Mouse (Mus musculus): ENCODE measurements around the gene Ankrd35.
"Not testable (repeated sequence)": the region's sequence is repeated elsewhere in the genome, so short reads cannot be mapped to it uniquely, and the experiment has no call there.

Gene Ankrd35

DNA sequence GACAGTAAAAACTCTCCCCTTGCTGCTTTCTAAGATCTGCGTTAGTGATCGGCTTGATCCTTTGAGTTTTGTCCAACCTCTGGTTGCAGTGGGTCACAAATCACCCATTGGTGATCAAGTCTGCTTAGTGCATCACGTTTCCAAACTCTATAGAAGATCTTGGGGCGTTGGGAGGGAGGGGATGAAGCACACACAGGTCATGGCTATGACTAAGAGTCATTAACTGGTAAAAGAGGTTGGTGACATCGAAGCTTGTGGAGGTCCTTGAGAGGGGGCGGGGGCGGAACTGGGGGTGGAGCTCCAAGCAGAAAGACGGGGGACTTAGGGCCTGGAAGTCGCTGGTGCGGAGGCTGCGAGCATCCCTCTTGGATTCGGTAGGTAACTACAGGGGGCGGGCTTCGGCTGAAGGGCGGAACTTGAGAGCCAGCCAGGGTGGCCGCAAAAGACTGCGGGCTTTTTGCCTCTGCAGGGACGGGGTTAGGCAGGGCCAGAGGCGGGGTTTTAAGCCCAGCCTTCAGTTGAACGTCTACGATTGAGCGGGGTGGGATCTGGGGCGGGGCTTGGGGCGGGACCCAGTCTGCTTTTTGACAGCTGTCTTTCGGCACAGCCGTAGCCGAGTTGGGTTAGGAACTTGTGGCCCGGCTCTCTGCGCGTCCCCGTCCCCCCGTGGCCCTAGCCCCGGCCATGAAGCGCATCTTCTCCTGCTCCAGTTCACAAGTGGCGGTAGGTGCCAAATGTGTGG, at the start of gene Ankrd35:
TSS of gene Ankrd35 (plus strand) at position 405 of the 742 bp plus-strand sequence.
- DNase-seq = peak; percentile 92

DNA sequence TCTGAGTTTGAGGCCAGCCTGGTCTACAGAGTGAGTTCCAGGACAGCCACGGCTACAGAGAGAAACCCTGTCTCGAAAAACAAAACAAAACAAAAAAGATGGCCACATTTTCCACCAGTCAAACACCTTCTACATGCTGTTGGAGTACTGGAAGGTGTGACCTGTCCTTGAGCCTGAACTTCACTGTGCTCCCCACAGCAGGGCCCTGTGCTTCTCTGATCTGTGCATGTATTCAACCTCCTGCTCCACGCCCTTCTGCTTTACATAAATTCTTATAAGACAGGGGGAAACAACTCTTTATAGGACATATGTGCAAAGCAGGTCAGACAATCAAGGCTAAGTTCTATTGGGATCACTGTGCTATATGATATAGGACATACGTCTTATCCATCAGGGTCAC, 46.7 kb upstream of the Ankrd35 start:
- no peak for DNase-seq

- peak; percentile 100 for DNase-seq
Measured at GRCm38 (mm10) chr3:96629729-96630600, 40.0 kb upstream of the Ankrd35 start, which contains the start of gene Rbm8a. Rbm8a (plus strand) TSS chr3:96629933.

DNA sequence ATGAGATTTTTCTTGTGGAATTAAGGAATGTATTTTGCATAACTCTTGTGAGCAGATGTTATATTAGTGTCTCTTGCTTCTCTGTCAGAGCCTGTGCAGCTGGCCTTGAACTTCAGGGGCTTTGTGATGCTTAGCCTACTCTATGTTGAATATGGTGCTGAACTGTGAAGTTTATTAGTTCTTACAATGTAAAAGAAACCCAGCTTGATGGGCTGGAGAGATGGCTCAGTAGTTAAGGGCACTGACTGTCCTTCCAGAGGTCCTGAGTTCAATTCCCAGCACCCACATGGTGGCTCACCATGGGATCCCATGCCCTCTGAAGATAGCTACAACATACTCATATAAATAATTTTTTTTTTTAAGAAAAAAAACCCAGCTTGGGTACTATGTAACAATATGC, 37.9 kb upstream of the Ankrd35 start:
- DNase-seq = no peak

DNA sequence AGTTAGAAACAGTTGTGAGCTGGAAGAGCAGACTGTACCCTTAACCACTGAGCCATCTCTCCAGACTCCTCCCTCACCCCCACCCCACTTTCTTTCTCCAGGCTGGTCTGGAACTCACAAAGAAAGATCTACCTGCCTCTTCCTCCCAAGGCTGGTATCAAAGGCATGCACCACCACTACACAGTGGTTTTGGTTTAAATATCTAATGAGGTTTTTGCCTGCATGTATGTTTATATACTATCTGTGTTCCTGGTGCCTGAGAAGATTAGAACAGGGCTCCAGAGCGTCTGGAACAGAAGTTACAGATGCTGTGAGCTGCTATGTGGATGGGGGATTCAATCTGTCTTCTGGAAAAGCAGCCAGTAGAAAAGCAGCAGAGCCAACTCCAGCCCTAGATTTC, 35.9 kb upstream of the Ankrd35 start:
- DNase-seq = no peak

- peak; percentile 89 for DNase-seq
Measured at GRCm38 (mm10) chr3:96634928-96635879, 34.7 kb upstream of the Ankrd35 start, which contains the start of the genes Pex11b and Gm42957. Pex11b (plus strand) TSS chr3:96635376. Gm42957 (plus strand) TSS chr3:96635474.

DNA sequence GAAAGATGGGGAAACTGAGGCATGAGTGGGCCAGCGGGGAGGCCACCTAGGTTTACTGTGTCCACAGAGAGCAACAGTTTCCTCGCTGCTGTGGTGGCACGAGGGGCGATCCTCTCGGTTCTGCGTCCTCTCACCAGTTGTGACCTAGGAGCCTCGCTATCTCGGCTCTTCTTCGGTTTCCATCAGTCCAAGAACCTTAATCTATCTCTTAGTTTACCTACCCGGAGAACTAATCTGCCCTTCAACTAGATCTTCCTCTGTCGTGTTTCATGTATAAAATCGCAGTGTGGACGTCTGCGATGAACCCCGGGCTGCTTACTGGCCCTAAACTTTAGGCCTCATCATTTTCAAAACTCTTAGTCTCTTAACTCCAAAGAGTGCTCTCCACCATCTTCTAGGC, 34.0 kb upstream of the Ankrd35 start:
- no peak for DNase-seq

- no peak for DNase-seq
Measured at GRCm38 (mm10) chr3:96636448-96636847, 33.5 kb upstream of the Ankrd35 start.

- peak; percentile 62 for DNase-seq
Measured at GRCm38 (mm10) chr3:96639219-96639618, 30.7 kb upstream of the Ankrd35 start.

DNA sequence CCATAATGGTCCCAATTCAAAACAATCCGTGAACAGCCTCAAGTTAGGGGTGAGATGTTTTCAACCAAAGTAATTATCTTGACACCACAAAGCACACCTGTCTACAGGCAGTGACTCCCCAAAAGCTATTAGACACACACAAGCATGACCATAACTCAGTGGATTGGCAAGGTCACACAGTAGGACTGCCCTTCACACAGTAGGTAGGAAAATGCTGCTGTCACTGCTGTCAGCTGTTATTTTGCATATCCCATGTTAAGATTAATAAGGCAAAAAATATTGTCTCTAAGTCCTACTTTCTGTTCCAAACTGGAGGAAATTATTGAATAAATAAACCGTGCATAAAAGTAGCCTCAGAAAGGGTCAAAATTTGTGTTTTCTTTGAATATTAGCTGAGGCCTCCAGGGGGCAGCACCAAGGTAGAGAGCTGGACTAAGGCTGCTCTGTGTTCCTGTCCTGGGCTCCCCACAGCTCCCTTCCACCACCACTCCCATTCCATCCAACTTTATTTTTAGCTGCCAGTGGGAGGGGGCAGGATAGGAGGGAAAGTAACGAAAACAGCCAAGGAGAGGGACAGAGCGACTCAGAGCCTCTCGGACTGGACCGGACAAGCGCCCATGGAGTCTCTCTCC, 24.8 kb upstream of the Ankrd35 start, which contains the start of gene Itga10:
TSS of gene Itga10 (plus strand) at position 567 of the 632 bp plus-strand sequence.
- peak; percentile 66 for DNase-seq

GRCm38 (mm10) chr3:96647365-96647764, 22.6 kb upstream of the Ankrd35 start:
- no peak for DNase-seq

DNA sequence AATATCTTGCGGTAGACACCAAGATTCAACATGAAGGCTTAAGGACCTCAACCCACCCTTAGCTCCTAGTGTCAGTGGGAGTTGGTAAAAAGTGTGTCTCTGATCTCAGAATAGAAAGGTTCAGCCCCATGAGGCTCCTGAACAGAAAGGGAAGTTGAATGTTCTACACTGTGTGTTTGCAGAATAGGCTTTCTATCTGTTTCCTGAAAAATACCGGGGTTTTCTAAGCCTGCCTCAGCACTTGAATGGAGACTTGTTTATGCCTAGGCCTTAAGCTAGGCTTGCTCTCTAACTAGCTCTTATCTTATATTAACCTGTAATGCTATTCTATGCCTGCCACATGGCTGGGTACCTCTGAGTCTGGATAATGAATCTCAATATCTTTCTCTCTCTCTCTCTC, 9.0 kb upstream of the Ankrd35 start:
- no peak for DNase-seq

DNA sequence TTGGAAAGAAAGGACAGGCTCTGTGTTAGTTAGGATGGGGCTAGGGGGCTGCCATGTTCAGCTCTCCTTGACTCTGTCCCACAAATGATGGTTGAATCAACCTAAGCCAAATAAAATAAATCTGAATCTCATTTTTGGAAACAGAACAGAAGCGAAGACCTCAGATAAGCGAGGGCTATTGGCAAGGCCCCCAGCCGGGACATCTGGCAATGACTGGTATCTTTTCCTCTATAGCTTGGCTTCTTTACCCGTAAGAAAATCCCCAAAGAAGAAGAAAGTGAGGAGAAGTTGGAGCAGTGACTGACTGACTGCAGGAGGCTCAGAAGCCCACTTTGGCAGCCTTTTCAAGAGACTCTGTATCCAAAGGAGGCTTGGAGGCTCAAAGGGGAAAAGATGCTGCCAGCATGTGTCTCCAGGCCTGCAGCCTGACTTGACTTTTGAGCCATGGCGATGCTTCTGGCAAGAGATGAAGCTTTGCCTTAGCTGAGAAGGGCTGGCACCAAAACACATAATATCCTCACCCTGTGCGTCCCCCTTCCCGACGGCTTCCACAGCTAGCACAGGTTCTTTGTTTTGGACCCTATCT, 7.1 kb upstream of the Ankrd35 start:
- no peak for DNase-seq

DNA sequence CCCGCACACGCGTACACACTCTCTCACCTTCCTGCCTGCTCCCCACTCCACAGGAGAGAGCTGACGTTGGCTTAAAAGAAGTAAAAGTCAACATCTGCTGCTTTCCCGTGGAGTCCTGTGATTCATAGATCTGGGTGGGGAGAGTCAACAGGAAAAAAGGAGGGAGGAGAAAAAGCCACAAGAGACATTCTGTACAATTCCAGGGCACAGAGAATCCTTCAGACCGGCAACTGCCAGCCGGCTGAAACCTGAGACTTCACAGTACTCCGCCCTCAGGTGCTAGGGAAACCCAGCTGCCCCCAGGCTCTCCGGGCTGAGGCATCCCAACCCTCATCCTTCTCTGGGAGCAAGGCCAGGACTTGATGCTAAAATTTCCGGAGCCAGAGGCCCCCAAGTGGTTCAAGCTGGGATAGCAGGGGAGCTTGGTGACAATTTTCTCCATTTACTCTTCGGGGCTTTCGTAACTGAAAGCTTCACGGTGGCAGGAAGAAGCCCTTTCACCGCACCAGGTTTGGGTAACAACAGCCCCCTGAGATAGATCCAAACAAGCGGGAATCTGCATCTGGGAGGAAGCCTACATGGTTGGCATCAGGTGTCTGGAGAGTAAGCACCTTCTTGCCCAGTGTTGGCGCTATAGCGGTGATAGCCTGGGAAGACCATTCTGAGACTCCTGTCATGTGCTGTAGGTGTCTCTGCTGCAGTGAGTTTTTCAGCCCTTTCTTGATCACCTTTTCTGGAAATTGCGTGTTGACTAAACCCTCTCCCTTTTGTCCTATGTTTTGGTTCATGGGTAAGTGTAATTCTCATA, 6.3 kb upstream of the Ankrd35 start:
- DNase-seq = peak; percentile 89

DNA sequence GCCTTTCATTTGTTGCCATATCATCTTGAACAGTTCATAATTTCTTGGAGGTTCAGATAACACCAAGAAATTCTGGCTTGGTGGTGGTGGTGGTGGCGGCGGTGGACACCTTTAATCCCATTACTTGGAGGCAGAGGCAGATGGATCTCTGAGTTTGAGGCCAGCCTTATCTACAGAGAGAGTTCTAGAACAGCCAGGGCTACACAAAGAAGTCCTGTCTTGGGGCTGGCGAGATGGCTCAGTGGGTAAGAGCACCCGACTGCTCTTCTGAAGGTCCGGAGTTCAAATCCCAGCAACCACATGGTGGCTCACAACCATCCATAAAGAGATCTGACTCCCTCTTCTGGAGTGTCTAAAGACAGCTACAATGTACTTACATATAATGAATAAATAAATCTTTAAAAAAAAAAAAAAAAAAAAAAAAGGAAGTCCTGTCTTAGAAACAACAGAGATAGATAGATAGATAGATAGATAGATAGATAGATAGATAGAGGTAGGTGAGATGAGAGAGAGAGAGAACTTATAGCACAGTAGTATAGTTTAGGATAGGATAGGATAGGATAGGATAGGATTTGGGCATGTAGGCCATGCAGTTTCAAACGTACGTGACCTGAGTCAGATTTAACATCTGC, 4.1 kb upstream of the Ankrd35 start:
- DNase-seq = not testable (repeated sequence)

DNA sequence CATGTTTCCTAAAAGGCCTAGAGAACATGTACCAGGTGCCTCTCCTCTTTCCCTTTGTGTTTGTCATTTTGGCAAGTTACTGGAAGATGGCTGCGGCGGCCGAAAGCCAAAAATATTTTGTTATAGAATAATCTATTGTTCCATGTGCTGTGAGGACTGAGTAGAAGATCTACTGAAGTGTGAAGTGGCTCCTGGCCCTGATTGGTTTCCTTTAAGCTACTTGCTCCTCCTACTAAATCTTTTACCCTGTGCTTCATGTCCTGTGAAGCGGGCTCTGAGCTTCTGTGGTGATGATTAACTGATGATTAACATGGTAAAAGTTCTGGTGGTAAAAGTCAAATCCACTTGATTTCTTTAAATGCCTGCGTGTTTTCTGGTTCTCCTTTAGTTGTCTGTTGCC, 3.0 kb upstream of the Ankrd35 start:
- DNase-seq = no peak

DNA sequence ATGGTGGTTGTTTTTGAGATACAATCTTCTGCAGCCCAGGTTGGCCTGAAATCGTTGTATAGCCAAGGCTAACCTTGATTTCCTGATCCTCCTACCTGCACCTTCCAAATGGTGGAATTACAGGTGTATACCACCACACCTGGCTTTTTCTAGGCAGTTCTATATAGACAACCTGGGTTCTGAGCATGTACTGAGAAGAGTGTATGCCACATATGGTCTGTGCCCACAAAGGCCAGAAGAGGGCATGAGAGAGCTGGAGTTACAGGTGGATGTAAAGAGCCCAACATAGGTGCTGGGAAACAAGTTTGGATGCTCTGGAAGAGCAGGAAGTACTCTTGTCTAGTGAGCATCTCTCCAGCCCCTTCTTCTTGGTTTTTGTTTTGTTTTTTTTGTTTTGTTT, 2.6 kb upstream of the Ankrd35 start:
- no peak for DNase-seq

- no peak for DNase-seq
Measured at GRCm38 (mm10) chr3:96668424-96669067, 1.4 kb upstream of the Ankrd35 start.

DNA sequence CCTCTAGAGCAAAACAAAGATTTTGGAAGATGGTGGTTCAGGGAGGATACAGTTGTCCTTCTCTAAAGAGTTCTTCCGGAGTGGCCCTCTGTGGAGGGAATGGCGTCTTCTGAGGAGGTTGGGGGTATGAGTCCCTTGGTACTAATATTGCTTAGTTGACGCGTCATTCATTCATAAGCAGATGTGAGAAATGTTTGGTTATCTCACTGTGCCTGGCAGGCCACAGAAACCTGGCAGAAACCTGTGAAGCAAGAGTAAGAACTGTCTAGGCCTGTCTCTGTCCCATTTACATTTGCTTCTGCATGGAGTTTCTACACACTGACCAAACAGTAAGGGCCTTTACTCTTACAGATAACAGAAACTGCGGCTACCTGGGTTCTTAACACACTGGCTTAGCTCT, 1.6 kb downstream of the Ankrd35 start:
- no peak for DNase-seq

- DNase-seq = no peak
Measured at GRCm38 (mm10) chr3:96673514-96673913, 3.6 kb downstream of the Ankrd35 start.
